Mouse (Mus musculus): Measurements from ENCODE around the gene Nr6a1.

DNA sequence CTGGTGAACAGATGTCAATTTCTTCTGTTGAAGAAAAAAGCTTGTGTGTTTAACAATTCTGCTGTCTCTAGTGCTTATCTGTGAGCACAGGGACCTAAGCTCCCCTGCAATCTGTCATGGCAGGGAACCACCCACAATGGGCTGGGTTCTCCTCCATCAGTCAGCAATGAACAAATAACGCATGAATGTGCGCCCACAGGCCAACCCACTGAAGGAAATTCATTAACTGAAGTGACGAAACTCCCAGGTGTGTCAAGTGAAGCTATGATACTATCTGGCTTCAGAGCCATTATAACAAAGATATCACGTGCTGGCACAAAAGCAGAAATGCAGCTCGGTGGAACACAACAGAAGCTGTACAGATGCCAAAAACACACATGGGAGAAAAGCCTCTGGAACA is 42.6 kb upstream of the Nr6a1 start:
- TF ChIP-seq EP300 (IDR thresholded peaks at IDR 0.05; ENCODE audit: low read depth), result peak; percentile 86
- TF ChIP-seq CTCF (IDR thresholded peaks at IDR 0.05; ENCODE audit: low read depth), result no peak
